ENCODE assay signal across 8 mouse cellular contexts in genomic region chr9:106417841-106418625, GRCm38 (mm10). TPM values are rescaled to one million over a fixed set of nuclear protein-coding genes. Genes with fewer than 3 reads are reported as not detected.
DNase-seq lines count a peak whose midpoint lies in the region; ATAC-seq and TF ChIP-seq lines count a peak whose summit lies in the region.

No protein-coding gene starts in this region.

- WGBS in forebrain, embryonic 15.5 days = 14% methylated on average over 29 of the region's 29 CpGs
- 16% methylated on average over 29 of the region's 29 CpGs for WGBS in liver, embryonic 14.5 days (ENCODE audit: insufficient replicate concordance)
- WGBS in neural tube, embryonic 12.5 days = 16% methylated on average over 29 of the region's 29 CpGs

- peak; percentile 27; the same call in 1 of the 2 replicates for ATAC-seq in cerebellum, adult (ENCODE audit: insufficient number of reproducible peaks, low FRiP score, low TSS enrichment)
- ATAC-seq in forebrain, embryonic 15.5 days (replicated peaks) = peak; percentile 83
- no peak for ATAC-seq in liver, embryonic 14.5 days (ENCODE audit: insufficient read depth)
- ATAC-seq in neural tube, embryonic 12.5 days (ENCODE audit: low FRiP score, low read depth) = peak; percentile 26

- H3K9ac ChIP-seq in forebrain, embryonic 15.5 days (replicated peaks) = peak overlapping the region; percentile 45
- no peak overlapping the region for H3K9ac ChIP-seq in liver, embryonic 14.5 days (replicated peaks)
- peak overlapping the region; percentile 47; the same call in 1 of the 2 replicates for H3K9ac ChIP-seq in neural tube, embryonic 12.5 days

- TF ChIP-seq EP300 in liver, embryonic 14.5 days (IDR thresholded peaks at IDR 0.05; ENCODE audit: low read depth) = no peak

- peak overlapping the region; percentile 80 for H3K4me2 ChIP-seq in forebrain, embryonic 15.5 days (replicated peaks)
- peak overlapping the region; percentile 16; the same call in 1 of the 2 replicates for H3K4me2 ChIP-seq in liver, embryonic 14.5 days (ENCODE audit: low read depth)
- peak overlapping the region; percentile 61 for H3K4me2 ChIP-seq in neural tube, embryonic 12.5 days (replicated peaks)

- no peak; the same call in 1 of the 2 replicates for TF ChIP-seq CTCF in liver, embryonic 14.5 days (IDR thresholded peaks at IDR 0.05; ENCODE audit: low read depth)

- H3K36me3 ChIP-seq in forebrain, embryonic 15.5 days = no peaks in the 10 kb centered on the region
- no peaks in the 10 kb centered on the region for H3K36me3 ChIP-seq in liver, embryonic 14.5 days (replicated peaks; ENCODE audit: control insufficient read depth, insufficient read depth, low read depth)
- H3K36me3 ChIP-seq in neural tube, embryonic 12.5 days = no peaks in the 10 kb centered on the region

- peak overlapping the region; percentile 37 for H3K4me3 ChIP-seq in forebrain, embryonic 15.5 days
- no peak overlapping the region for H3K4me3 ChIP-seq in liver, embryonic 14.5 days (ENCODE audit: insufficient read depth in 1 of 2, low read depth in 2 of 2, low read length in 2 of 2)
- peak overlapping the region; percentile 18; the same call in 1 of the 2 replicates for H3K4me3 ChIP-seq in neural tube, embryonic 12.5 days

- peak overlapping the region; percentile 79 for H3K27ac ChIP-seq in forebrain, embryonic 15.5 days (replicated peaks)
- H3K27ac ChIP-seq in liver, embryonic 14.5 days = no peak overlapping the region
- no peak overlapping the region for H3K27ac ChIP-seq in neural tube, embryonic 12.5 days

- peaks cover 39% of the 10 kb centered on the region for H3K4me1 ChIP-seq in forebrain, embryonic 15.5 days
- no peaks in the 10 kb centered on the region for H3K4me1 ChIP-seq in liver, embryonic 14.5 days (replicated peaks; ENCODE audit: control insufficient read depth in 2 of 2, insufficient read depth in 2 of 2, low read length in 1 of 2)
- peaks cover 27% of the 10 kb centered on the region for H3K4me1 ChIP-seq in neural tube, embryonic 12.5 days

- no peaks in the 10 kb centered on the region for H3K9me3 ChIP-seq in forebrain, embryonic 15.5 days
- H3K9me3 ChIP-seq in liver, embryonic 14.5 days (ENCODE audit: control insufficient read depth, low read length) = no peaks in the 10 kb centered on the region
- H3K9me3 ChIP-seq in neural tube, embryonic 12.5 days = no peaks in the 10 kb centered on the region

- H3K27me3 ChIP-seq in forebrain, embryonic 15.5 days = no peaks in the 10 kb centered on the region
- H3K27me3 ChIP-seq in liver, embryonic 14.5 days (ENCODE audit: control insufficient read depth, insufficient read depth, low read length) = peaks cover 15% of the 10 kb centered on the region
- peaks cover 2% of the 10 kb centered on the region; the same call in 1 of the 2 replicates for H3K27me3 ChIP-seq in neural tube, embryonic 12.5 days (replicated peaks)

- intact Hi-C loops in heart, postnatal 10 days (cut with DNase I) = loop anchor here (1.0 kb wide), 2 partner anchors 48 to 51 kb away; no protein-coding TSS in a partner anchor

- peak; percentile 60 for DNase-seq in CD4-positive helper T cell, adult 2 months (ENCODE audit: low read depth, low spot score)
- peak; percentile 89 to 90 for DNase-seq in heart, postnatal 10 days
- DNase-seq in kidney, postnatal 4 days = peak; percentile 90 to 94
- DNase-seq in liver, embryonic 14.5 days (ENCODE audit: low read depth in 3 of 3, low spot score in 3 of 3) = no peak
- peak; percentile 53 to 64 for DNase-seq in thymus, postnatal 36 days

RNA-seq across cellular contexts. Expression of gene Rpl29, which starts 11.2 kb away (rescaled TPM):
- polyA plus RNA-seq in forebrain, embryonic 15.5 days (2015; fragmentation: Nextera tagmentation; extraction: Ambion mirVana) = 615 and 643 TPM in 2 replicates
- total RNA-seq in heart, postnatal 10 days (2021) = 100 to 1,000 TPM; 403 to 404 TPM
- polyA plus RNA-seq in liver, embryonic 14.5 days (2012; rRNA removed) = 718 and 743 TPM in 2 replicates
- polyA plus RNA-seq in liver, embryonic 14.5 days (2014; fragmentation: Nextera tagmentation; extraction: Ambion mirVana) = 713 and 720 TPM in 2 replicates
- 698 and 706 TPM in 2 replicates for polyA plus RNA-seq in neural tube, embryonic 12.5 days (2016; fragmentation: Nextera tagmentation; extraction: Ambion mirVana)

RNA-seq across cellular contexts. Expression of gene Acy1, which starts 20.1 kb away (rescaled TPM):
- polyA plus RNA-seq in forebrain, embryonic 15.5 days (2015; fragmentation: Nextera tagmentation; extraction: Ambion mirVana) = 33.1 and 36.4 TPM in 2 replicates
- 10 to 100 TPM; 17.0 to 17.8 TPM for total RNA-seq in heart, postnatal 10 days (2021)
- polyA plus RNA-seq in liver, embryonic 14.5 days (2012; rRNA removed) = 13.6 and 19.5 TPM in 2 replicates
- 26.7 and 26.8 TPM in 2 replicates for polyA plus RNA-seq in liver, embryonic 14.5 days (2014; fragmentation: Nextera tagmentation; extraction: Ambion mirVana)
- polyA plus RNA-seq in neural tube, embryonic 12.5 days (2016; fragmentation: Nextera tagmentation; extraction: Ambion mirVana) = 31.0 and 32.7 TPM in 2 replicates

RNA-seq across cellular contexts. Expression of gene Abhd14b, which starts 29.2 kb away (rescaled TPM):
- polyA plus RNA-seq in forebrain, embryonic 15.5 days (2015; fragmentation: Nextera tagmentation; extraction: Ambion mirVana) = 5.6 and 6.9 TPM in 2 replicates
- total RNA-seq in heart, postnatal 10 days (2021) = 1 to 10 TPM; 4.6 to 6.2 TPM
- polyA plus RNA-seq in liver, embryonic 14.5 days (2012; rRNA removed) = 17.3 and 23.7 TPM in 2 replicates
- polyA plus RNA-seq in liver, embryonic 14.5 days (2014; fragmentation: Nextera tagmentation; extraction: Ambion mirVana) = 24.9 and 25.2 TPM in 2 replicates
- 5.7 and 6.0 TPM in 2 replicates for polyA plus RNA-seq in neural tube, embryonic 12.5 days (2016; fragmentation: Nextera tagmentation; extraction: Ambion mirVana)

RNA-seq across cellular contexts. Expression of gene Abhd14a, which starts 29.4 kb away (rescaled TPM):
- 64.8 and 68.5 TPM in 2 replicates for polyA plus RNA-seq in forebrain, embryonic 15.5 days (2015; fragmentation: Nextera tagmentation; extraction: Ambion mirVana)
- 10 to 100 TPM; 20.0 to 22.4 TPM for total RNA-seq in heart, postnatal 10 days (2021)
- polyA plus RNA-seq in liver, embryonic 14.5 days (2012; rRNA removed) = 14.4 and 16.4 TPM in 2 replicates
- 14.3 and 16.3 TPM in 2 replicates for polyA plus RNA-seq in liver, embryonic 14.5 days (2014; fragmentation: Nextera tagmentation; extraction: Ambion mirVana)
- 34.6 and 38.0 TPM in 2 replicates for polyA plus RNA-seq in neural tube, embryonic 12.5 days (2016; fragmentation: Nextera tagmentation; extraction: Ambion mirVana)

RNA-seq across cellular contexts. Expression of gene Pcbp4, which starts 35.1 kb away (rescaled TPM):
- polyA plus RNA-seq in forebrain, embryonic 15.5 days (2015; fragmentation: Nextera tagmentation; extraction: Ambion mirVana) = 251 and 266 TPM in 2 replicates
- total RNA-seq in heart, postnatal 10 days (2021) = 10 to 100 TPM; 77.4 to 89.6 TPM
- 11.3 and 18.3 TPM in 2 replicates for polyA plus RNA-seq in liver, embryonic 14.5 days (2012; rRNA removed)
- polyA plus RNA-seq in liver, embryonic 14.5 days (2014; fragmentation: Nextera tagmentation; extraction: Ambion mirVana) = 5.6 and 5.7 TPM in 2 replicates
- 358 and 362 TPM in 2 replicates for polyA plus RNA-seq in neural tube, embryonic 12.5 days (2016; fragmentation: Nextera tagmentation; extraction: Ambion mirVana)

Comparison
In these comparisons a context has a peak if more than half of its experiments do, and no peak if none do; other contexts are left out.
1. DNase-seq: peak in CD4-positive helper T cell, adult 2 months (single experiment), heart, postnatal 10 days (2 of 2), kidney, postnatal 4 days (2 of 2) and thymus, postnatal 36 days (2 of 2); none in liver, embryonic 14.5 days (0 of 3).
2. H3K4me2 ChIP-seq: peak in every context shown above with its lines; median percentile 80 in forebrain, embryonic 15.5 days; 61 in neural tube, embryonic 12.5 days; 16 in liver, embryonic 14.5 days.
3. H3K4me3 ChIP-seq: peak in forebrain, embryonic 15.5 days (single experiment) and neural tube, embryonic 12.5 days (single experiment); none in liver, embryonic 14.5 days (0 of 2).